Mouse (Mus musculus): ENCODE data around the gene Hsf4. TPM values are rescaled to one million over a fixed set of nuclear protein-coding genes. Genes with fewer than 3 reads are reported as not detected.

Hsf4 gene
- polyA plus RNA-seq, 1 experiment from 2014 or later = 0.79 TPM

GRCm38 (mm10) chr8:105305211-105306145 lies 35.9 kb downstream of the Hsf4 start, which contains the start of gene Elmo3:
Gene Elmo3 (plus strand): TSS chr8:105305601.
- H3K27ac ChIP-seq = peak within 1 kb of the TSS; percentile 16; the same call in 1 of the 2 replicates
- peak within 1 kb of the TSS; percentile 47 for H3K4me2 ChIP-seq (replicated peaks)
- H3K36me3 ChIP-seq (replicated peaks; ENCODE audit: control insufficient read depth, insufficient read depth) = peaks cover 86% of the 10 kb centered on the region
- peak; percentile 45 for ATAC-seq (ENCODE audit: low FRiP score)
- H3K9ac ChIP-seq = peak within 1 kb of the TSS; percentile 13; the same call in 1 of the 2 replicates
- H3K4me3 ChIP-seq (replicated peaks; ENCODE audit: low read length) = peak within 1 kb of the TSS; percentile 12; the same call in 1 of the 2 replicates
- no peaks in the 10 kb centered on the region for H3K27me3 ChIP-seq (ENCODE audit: control insufficient read depth, insufficient read depth, low read length)
- WGBS = 7% methylated on average over 30 of the region's 30 CpGs
- H3K4me1 ChIP-seq (replicated peaks; ENCODE audit: control insufficient read depth, insufficient read depth, low read length) = peaks cover 10% of the 10 kb centered on the region
- no peak for DNase-seq (ENCODE audit: low spot score)
- no peaks in the 10 kb centered on the region for H3K9me3 ChIP-seq (ENCODE audit: control insufficient read depth, low read length)

- Histone ChIP-seq H3K9me3 (ENCODE audit: control insufficient read depth, low read length) (no peaks in the 10 kb centered on the region), H3K4me1 (replicated peaks; ENCODE audit: control insufficient read depth, insufficient read depth, low read length) (peaks cover 10% of the 10 kb centered on the region), H3K4me3 (replicated peaks; ENCODE audit: low read length) (no peak overlapping the region), H3K9ac (0 out of 2 replicates have a peak overlapping the region, but pooled peaks have one; percentile 13), H3K27ac (no peak overlapping the region), H3K27me3 (ENCODE audit: control insufficient read depth, insufficient read depth, low read length) (no peaks in the 10 kb centered on the region), H3K36me3 (replicated peaks; ENCODE audit: control insufficient read depth, insufficient read depth) (peaks cover 84% of the 10 kb centered on the region), H3K4me2 (replicated peaks) (peak overlapping the region; percentile 47)
- WGBS = 50% methylated on average over 5 of the region's 5 CpGs
- no peak for DNase-seq (ENCODE audit: low spot score)
- ATAC-seq (ENCODE audit: low FRiP score) = no peak
These were observed 36.6 kb downstream of the Hsf4 start for GRCm38 (mm10) chr8:105306146-105306691.

- no peak overlapping the region for H3K4me3 ChIP-seq (replicated peaks; ENCODE audit: low read length)
- H3K9me3 ChIP-seq (ENCODE audit: control insufficient read depth, low read length) = no peaks in the 10 kb centered on the region
- peaks cover 84% of the 10 kb centered on the region for H3K36me3 ChIP-seq (replicated peaks; ENCODE audit: control insufficient read depth, insufficient read depth)
- H3K27ac ChIP-seq = no peak overlapping the region
- peaks cover 10% of the 10 kb centered on the region for H3K4me1 ChIP-seq (replicated peaks; ENCODE audit: control insufficient read depth, insufficient read depth, low read length)
- no peak overlapping the region for H3K4me2 ChIP-seq (replicated peaks)
- DNase-seq (ENCODE audit: low spot score) (no peak), ATAC-seq (ENCODE audit: low FRiP score) (no peak)
- H3K27me3 ChIP-seq (ENCODE audit: control insufficient read depth, insufficient read depth, low read length) = no peaks in the 10 kb centered on the region
- WGBS = 96% methylated on average over 13 of the region's 13 CpGs
- H3K9ac ChIP-seq = no peak overlapping the region
These were observed 38.1 kb downstream of the Hsf4 start for GRCm38 (mm10) chr8:105307670-105308069.

- Histone ChIP-seq H3K27ac (no peak overlapping the region), H3K4me2 (replicated peaks) (no peak overlapping the region), H3K4me3 (replicated peaks; ENCODE audit: low read length) (no peak overlapping the region), H3K9ac (no peak overlapping the region), H3K4me1 (replicated peaks; ENCODE audit: control insufficient read depth, insufficient read depth, low read length) (peaks cover 10% of the 10 kb centered on the region), H3K9me3 (ENCODE audit: control insufficient read depth, low read length) (no peaks in the 10 kb centered on the region), H3K27me3 (ENCODE audit: control insufficient read depth, insufficient read depth, low read length) (no peaks in the 10 kb centered on the region), H3K36me3 (replicated peaks; ENCODE audit: control insufficient read depth, insufficient read depth) (peaks cover 84% of the 10 kb centered on the region)
- no peak for DNase-seq (ENCODE audit: low spot score)
- 93% methylated on average over 10 of the region's 10 CpGs for WGBS
- no peak for ATAC-seq (ENCODE audit: low FRiP score)
These were observed 38.8 kb downstream of the Hsf4 start for GRCm38 (mm10) chr8:105308428-105308827.

GRCm38 (mm10) chr8:105309142-105309847 lies 39.7 kb downstream of the Hsf4 start:
- Histone ChIP-seq H3K4me1 (replicated peaks; ENCODE audit: control insufficient read depth, insufficient read depth, low read length) (peaks cover 10% of the 10 kb centered on the region), H3K36me3 (replicated peaks; ENCODE audit: control insufficient read depth, insufficient read depth) (peaks cover 84% of the 10 kb centered on the region), H3K27ac (no peak overlapping the region), H3K9me3 (ENCODE audit: control insufficient read depth, low read length) (no peaks in the 10 kb centered on the region), H3K9ac (no peak overlapping the region), H3K4me2 (replicated peaks) (no peak overlapping the region), H3K4me3 (replicated peaks; ENCODE audit: low read length) (no peak overlapping the region), H3K27me3 (ENCODE audit: control insufficient read depth, insufficient read depth, low read length) (no peaks in the 10 kb centered on the region)
- ATAC-seq (ENCODE audit: low FRiP score) = no peak
- WGBS = 79% methylated on average over 15 of the region's 15 CpGs
- no peak for DNase-seq (ENCODE audit: low spot score)

GRCm38 (mm10) chr8:105310118-105310517 lies 40.5 kb downstream of the Hsf4 start:
- ATAC-seq (ENCODE audit: low FRiP score) = no peak
- Histone ChIP-seq H3K27me3 (ENCODE audit: control insufficient read depth, insufficient read depth, low read length) (no peaks in the 10 kb centered on the region), H3K27ac (no peak overlapping the region), H3K36me3 (replicated peaks; ENCODE audit: control insufficient read depth, insufficient read depth) (peaks cover 84% of the 10 kb centered on the region), H3K4me1 (replicated peaks; ENCODE audit: control insufficient read depth, insufficient read depth, low read length) (peaks cover 10% of the 10 kb centered on the region), H3K4me2 (replicated peaks) (no peak overlapping the region), H3K9ac (no peak overlapping the region), H3K9me3 (ENCODE audit: control insufficient read depth, low read length) (no peaks in the 10 kb centered on the region), H3K4me3 (replicated peaks; ENCODE audit: low read length) (no peak overlapping the region)
- DNase-seq (ENCODE audit: low spot score) = no peak
- 86% methylated on average over 8 of the region's 8 CpGs for WGBS

GRCm38 (mm10) chr8:105311718-105312117 lies 42.1 kb downstream of the Hsf4 start:
- Histone ChIP-seq H3K4me3 (replicated peaks; ENCODE audit: low read length) (no peak overlapping the region), H3K36me3 (replicated peaks; ENCODE audit: control insufficient read depth, insufficient read depth) (peaks cover 97% of the 10 kb centered on the region), H3K9me3 (ENCODE audit: control insufficient read depth, low read length) (no peaks in the 10 kb centered on the region), H3K4me1 (replicated peaks; ENCODE audit: control insufficient read depth, insufficient read depth, low read length) (no peaks in the 10 kb centered on the region), H3K27me3 (ENCODE audit: control insufficient read depth, insufficient read depth, low read length) (no peaks in the 10 kb centered on the region), H3K27ac (no peak overlapping the region), H3K4me2 (replicated peaks) (no peak overlapping the region), H3K9ac (no peak overlapping the region)
- ATAC-seq (ENCODE audit: low FRiP score) (no peak), DNase-seq (ENCODE audit: low spot score) (no peak)
- 83% methylated on average over 1 of the region's 1 CpGs for WGBS

GRCm38 (mm10) chr8:105312891-105313481 lies 43.4 kb downstream of the Hsf4 start:
- WGBS = 92% methylated on average over 8 of the region's 8 CpGs
- H3K27ac ChIP-seq = no peak overlapping the region
- no peak for DNase-seq (ENCODE audit: low spot score)
- no peak overlapping the region for H3K4me2 ChIP-seq (replicated peaks)
- peaks cover 96% of the 10 kb centered on the region for H3K36me3 ChIP-seq (replicated peaks; ENCODE audit: control insufficient read depth, insufficient read depth)
- H3K9ac ChIP-seq = no peak overlapping the region
- no peak for ATAC-seq (ENCODE audit: low FRiP score)
- H3K4me3 ChIP-seq (replicated peaks; ENCODE audit: low read length) = no peak overlapping the region
- no peaks in the 10 kb centered on the region for H3K9me3 ChIP-seq (ENCODE audit: control insufficient read depth, low read length)
- no peaks in the 10 kb centered on the region for H3K27me3 ChIP-seq (ENCODE audit: control insufficient read depth, insufficient read depth, low read length)
- H3K4me1 ChIP-seq (replicated peaks; ENCODE audit: control insufficient read depth, insufficient read depth, low read length) = no peaks in the 10 kb centered on the region
